Mouse (Mus musculus): ENCODE results near the gene Vps9d1.

DNA sequence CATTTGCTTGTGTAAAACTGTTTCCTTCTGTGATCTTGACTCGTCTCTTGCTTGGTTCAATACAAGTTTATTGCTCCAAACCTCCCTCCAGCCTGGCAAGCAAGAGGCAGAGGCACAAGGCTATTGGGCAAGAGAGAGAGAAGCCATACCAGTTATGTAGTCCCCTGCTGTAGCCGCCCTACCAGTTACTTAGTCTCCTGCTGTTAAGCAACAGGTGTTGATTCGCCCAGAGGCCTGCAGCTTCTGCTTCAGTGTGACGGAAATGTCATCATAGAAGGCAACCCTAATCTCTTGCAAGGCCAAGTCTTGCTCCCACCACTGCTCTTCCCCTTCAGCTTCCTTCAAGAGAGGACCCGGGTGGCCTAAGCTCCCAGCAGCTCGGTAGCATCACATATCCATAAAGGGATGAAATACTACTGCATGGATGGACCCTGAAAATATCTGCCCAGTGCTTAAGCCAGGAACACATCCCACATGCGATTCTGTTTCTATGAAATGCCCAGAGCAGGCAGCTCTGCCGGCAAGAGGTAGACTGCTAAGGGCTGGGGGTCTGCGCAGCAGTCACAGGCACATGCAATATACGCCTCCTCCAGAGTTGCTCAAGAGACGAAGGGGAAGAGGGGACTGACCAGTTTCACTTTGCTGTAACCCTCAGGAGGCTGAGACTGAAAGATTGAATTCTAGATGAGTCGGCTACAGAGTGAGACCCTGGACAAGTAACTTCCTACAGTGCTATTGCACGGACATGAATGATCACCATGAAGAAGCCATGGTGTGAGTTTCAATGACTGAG lies 26.4 kb upstream of the Vps9d1 start:
- TF ChIP-seq GATA1 (IDR thresholded peaks at IDR 0.05; ENCODE audit: low read length) (no peak), TAL1 (IDR thresholded peaks at IDR 0.05; ENCODE audit: low read length) (no peak)
